Mouse (Mus musculus) liver, adult 2 months (tissue): ENCODE data around the gene Dgki.

Experiments
- CTCF ChIP-seq: fragments of 200-500 bp; IDR thresholded peaks from 2 replicates; pipeline ENCODE4 v1.5.1; 2011; ENCODE audit warnings: low read depth, low read length, control low read depth
- POLR2A ChIP-seq: fragments of 200-500 bp; IDR thresholded peaks from 2 replicates; pipeline ENCODE4 v1.6.1; 2011; ENCODE audit warnings: low read length, control low read depth; ENCODE audit not compliant: insufficient read depth; ENCODE audit errors: extremely low read depth

GRCm38 (mm10) chr6:37158880-37159279, 141.1 kb downstream of the Dgki start:
- TF ChIP-seq CTCF, result no peak
- no peak for TF ChIP-seq POLR2A
